Mouse (Mus musculus) C2C12 (cell line): ENCODE data around the gene Cfap73.

ENCODE experiments used
- CEBPB ChIP-seq: IDR thresholded peaks from one replicate; pipeline ENCODE4 v1.6.1; 2011; ENCODE audit warnings: low read depth, mild to moderate bottlenecking, control low read depth, moderate library complexity
- CTCF ChIP-seq: IDR thresholded peaks from one replicate; pipeline ENCODE4 v1.5.1; 2011; ENCODE audit not compliant: control insufficient read depth, insufficient read depth, insufficient read length
- FOSL1 ChIP-seq: IDR thresholded peaks from one replicate; pipeline ENCODE4 v1.8.0; 2011; ENCODE audit warnings: mild to moderate bottlenecking, low read length; ENCODE audit not compliant: poor library complexity, insufficient read depth, severe bottlenecking
- MAX ChIP-seq: IDR thresholded peaks from one replicate; pipeline ENCODE4 v1.6.1; 2011; ENCODE audit warnings: mild to moderate bottlenecking, control low read depth
- MYOD1 ChIP-seq: IDR thresholded peaks from one replicate; pipeline ENCODE4 v1.6.1; 2011; ENCODE audit warnings: low read depth; ENCODE audit not compliant: control insufficient read depth, insufficient read length
- MYOG ChIP-seq: IDR thresholded peaks from one replicate; pipeline ENCODE4 v1.6.1; 2011; ENCODE audit not compliant: control insufficient read depth, insufficient read length; ENCODE audit errors: extremely low read depth
- USF1 ChIP-seq: IDR thresholded peaks from one replicate; pipeline ENCODE4 v1.6.1; 2011; ENCODE audit warnings: low read depth, mild to moderate bottlenecking, control low read depth, moderate library complexity

GRCm38 (mm10) chr5:120624427-120624826 is 9.6 kb downstream of the Cfap73 start:
- TF ChIP-seq CTCF (no peak), MAX (no peak), FOSL1 (no peak), CEBPB (no peak), USF1 (no peak), MYOG (no peak), MYOD1 (no peak)
